Mouse (Mus musculus) bone marrow, adult 2 months (tissue): ENCODE results near the gene Adgrg1.

Experiments
- CTCF ChIP-seq: fragments of 200-500 bp; IDR thresholded peaks from 2 replicates; pipeline ENCODE4 v1.5.1; 2011; ENCODE audit warnings: low read length, control low read depth; ENCODE audit not compliant: control insufficient read depth, insufficient read depth
- POLR2A ChIP-seq: fragments of 200-500 bp; IDR thresholded peaks from 2 replicates; pipeline ENCODE4 v1.6.1; 2011; ENCODE audit warnings: low read depth, mild to moderate bottlenecking, control low read depth, low read length, borderline replicate concordance; ENCODE audit not compliant: control insufficient read depth

DNA sequence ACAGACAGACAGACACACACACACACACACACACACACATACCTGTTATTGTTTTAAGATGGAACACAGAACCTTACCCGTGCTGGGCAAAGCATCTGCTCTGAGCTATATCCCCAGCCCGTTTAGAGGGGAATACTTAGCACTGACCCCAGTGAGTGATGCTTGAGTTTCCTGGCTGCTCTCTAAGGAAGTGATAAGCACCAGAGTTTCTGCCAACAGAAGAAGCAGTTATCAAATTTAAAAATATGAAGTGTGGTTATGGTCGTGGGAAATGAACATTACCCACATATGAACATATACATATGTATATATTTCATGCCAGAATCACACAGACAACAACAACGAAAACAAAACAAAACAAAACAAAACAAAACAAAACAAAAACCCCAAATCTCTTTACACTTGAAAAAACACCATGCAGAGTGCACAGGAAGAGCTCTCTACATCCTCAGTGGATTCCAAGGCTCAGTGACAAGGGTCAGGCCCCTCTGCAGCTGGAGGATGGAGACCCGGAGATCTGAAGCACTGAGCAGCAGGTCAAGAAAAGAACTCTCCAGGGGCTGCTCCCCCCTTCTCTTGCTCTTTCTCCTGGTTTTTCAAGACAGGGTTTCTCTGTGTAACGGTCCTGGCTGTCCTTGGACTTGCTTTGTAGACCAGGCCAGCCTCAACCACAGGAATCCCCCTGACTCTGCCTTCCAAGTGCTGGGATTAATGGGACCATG is 85.4 kb downstream of the Adgrg1 start:
- TF ChIP-seq POLR2A: no peak
- TF ChIP-seq CTCF: no peak
